In the genomic region with DNA sequence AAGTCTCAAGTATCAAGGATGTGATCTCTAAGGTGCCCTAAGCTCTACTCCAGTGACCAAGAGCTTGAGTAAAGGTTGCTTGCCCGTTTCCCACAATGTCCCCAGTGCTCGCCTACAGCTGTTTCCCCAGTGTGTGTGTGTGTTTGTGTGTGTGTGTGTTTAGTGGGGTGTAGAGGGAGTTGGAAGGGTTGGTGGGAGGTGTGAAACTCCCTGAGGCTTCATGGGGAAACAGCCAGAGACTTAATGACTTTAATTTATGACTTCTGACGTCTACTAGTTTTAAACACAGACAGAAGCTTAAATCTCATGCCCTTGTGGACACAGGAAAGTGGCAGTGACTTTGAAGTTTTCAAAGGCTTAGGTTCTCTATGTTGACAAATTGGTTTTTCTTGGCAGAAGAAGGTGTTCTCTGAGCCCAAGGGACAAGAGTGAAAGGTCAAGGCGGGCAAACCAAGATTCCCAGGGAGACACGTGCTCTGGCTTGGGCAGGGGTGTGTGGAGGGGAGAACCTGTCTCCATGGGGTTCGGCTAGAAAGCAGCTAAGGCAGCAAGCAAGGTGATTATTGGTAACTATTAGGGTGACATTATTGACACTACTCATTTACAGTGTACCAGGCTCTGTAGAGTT, we compare ENCODE assay signal across 13 mouse cellular contexts. TPM values are rescaled to one million over a fixed set of nuclear protein-coding genes. Genes with fewer than 3 reads are reported as not detected.
DNase-seq lines count a peak whose midpoint lies in the region; ATAC-seq and TF ChIP-seq lines count a peak whose summit lies in the region.
"Had no signal": no experiment of that assay in that cellular context is flagged by ENCODE, and none has a peak within 500 bp of the region (broad histone marks: within the 10 kb centered on the region; RNA-seq: fewer than 3 reads in every experiment).

No protein-coding gene starts in this region.

- no peaks in the 10 kb centered on the region for H3K36me3 ChIP-seq in stomach, embryonic 14.5 days (ENCODE audit: control insufficient read depth, insufficient read depth, low read length)
- no peaks in the 10 kb centered on the region for H3K36me3 ChIP-seq in thymus, adult 2 months (ENCODE audit: control insufficient read depth, insufficient read depth, low read length)
- H3K36me3 ChIP-seq: midbrain, embryonic 10.5 days; neural tube, embryonic 13.5 days had no signal

- TF ChIP-seq POLR2A in lung, adult 2 months (IDR thresholded peaks at IDR 0.05; ENCODE audit: borderline replicate concordance, extremely low read depth, low read depth, low read length): no peak
- no peak for TF ChIP-seq POLR2A in thymus, adult 2 months (IDR thresholded peaks at IDR 0.05; ENCODE audit: control insufficient read depth, extremely low read depth, insufficient read depth, low read length, poor library complexity)

- no peaks in the 10 kb centered on the region for H3K9me3 ChIP-seq in stomach, embryonic 14.5 days (ENCODE audit: control insufficient read depth, low read depth, low read length)
- H3K9me3 ChIP-seq: midbrain, embryonic 10.5 days; neural tube, embryonic 13.5 days had no signal

- H3K27me3 ChIP-seq in stomach, embryonic 14.5 days (ENCODE audit: control insufficient read depth, insufficient read depth, low read length): no peaks in the 10 kb centered on the region
- H3K27me3 ChIP-seq in thymus, adult 2 months (ENCODE audit: control insufficient read depth, insufficient read depth, low read length): no peaks in the 10 kb centered on the region
- H3K27me3 ChIP-seq: CH12.LX; neural tube, embryonic 13.5 days; Patski had no signal

- ATAC-seq in stomach, embryonic 14.5 days (ENCODE audit: insufficient number of reproducible peaks, insufficient read depth, low FRiP score, low read depth): peak; percentile 25; the same call in 1 of the 2 replicates
- ATAC-seq: Patski had no signal

- 0 out of 2 replicates have a peak overlapping the region, but pooled peaks have one; percentile 10 for H3K4me2 ChIP-seq in stomach, embryonic 14.5 days (replicated peaks; ENCODE audit: low read depth, low read length)
- H3K4me2 ChIP-seq: neural tube, embryonic 13.5 days had no signal

- WGBS in lung, adult 2 months: 33% methylated on average over 6 of the region's 6 CpGs
- WGBS in stomach, embryonic 14.5 days: 58% methylated on average over 6 of the region's 6 CpGs
- WGBS in thymus, adult 2 months: 89% methylated on average over 6 of the region's 6 CpGs

- peak; percentile 59 to 70 for DNase-seq in lung, adult 18-20 months
- DNase-seq in lung, adult 2 months: no peak
- DNase-seq in fat pad, adult 2 months (ENCODE audit: extremely low read depth, low read depth, low spot score): peak; percentile 34
- DNase-seq in kidney, postnatal 10 days: peak; percentile 45
- no peak for DNase-seq in thymus, adult 2 months
- DNase-seq in right cerebral cortex, adult 2 months (ENCODE audit: low spot score in 2 of 2): no peak
- DNase-seq in layer of hippocampus, postnatal 36 days: no peak
- DNase-seq: cerebellum, adult 9-11 months had no signal

- no peak overlapping the region for H3K9ac ChIP-seq in stomach, embryonic 14.5 days (replicated peaks; ENCODE audit: low read depth, low read length)
- H3K9ac ChIP-seq: neural tube, embryonic 13.5 days had no signal

- H3K4me1 ChIP-seq in lung, adult 2 months (ENCODE audit: control insufficient read depth, insufficient read depth, low read length): peaks cover 23% of the 10 kb centered on the region
- H3K4me1 ChIP-seq in stomach, embryonic 14.5 days (ENCODE audit: control insufficient read depth, insufficient read depth, low read length): peaks cover 12% of the 10 kb centered on the region; the same call in 1 of the 2 replicates
- H3K4me1 ChIP-seq in thymus, adult 2 months (replicated peaks; ENCODE audit: control insufficient read depth, insufficient read depth, low read length): peaks cover 12% of the 10 kb centered on the region

- H3K27ac ChIP-seq in stomach, embryonic 14.5 days (ENCODE audit: low read length): peak overlapping the region; percentile 61; the same call in 1 of the 2 replicates
- no peak overlapping the region for H3K27ac ChIP-seq in thymus, adult 2 months (ENCODE audit: control insufficient read depth, insufficient read depth, low read length)
- H3K27ac ChIP-seq: midbrain, embryonic 10.5 days; neural tube, embryonic 13.5 days had no signal

- no peak overlapping the region for H3K4me3 ChIP-seq in lung, adult 2 months (replicated peaks; ENCODE audit: extremely low read depth, low read depth, low read length)
- no peak overlapping the region for H3K4me3 ChIP-seq in stomach, embryonic 14.5 days (ENCODE audit: low read depth, low read length)
- H3K4me3 ChIP-seq in thymus, adult 2 months (ENCODE audit: control insufficient read depth, insufficient read depth, low read length): no peak overlapping the region
- H3K4me3 ChIP-seq: midbrain, embryonic 10.5 days; neural tube, embryonic 13.5 days had no signal

- no peak for TF ChIP-seq CTCF in lung, adult 2 months (IDR thresholded peaks at IDR 0.05; ENCODE audit: insufficient read depth, low read length)
- TF ChIP-seq CTCF in thymus, adult 2 months (IDR thresholded peaks at IDR 0.05; ENCODE audit: borderline replicate concordance, control insufficient read depth, extremely low read depth, insufficient read depth, low read length, poor library complexity): no peak

RNA-seq across cellular contexts. Expression of a gene that starts 6.2 kb away (rescaled TPM):
- polyA plus RNA-seq in lung, adult 2 months (2012; rRNA removed): 23.7 and 24.5 TPM in 2 replicates
- 16.8 and 19.1 TPM in 2 replicates for polyA plus RNA-seq in stomach, embryonic 14.5 days (2014; fragmentation: Nextera tagmentation; extraction: Ambion mirVana)
- polyA plus RNA-seq in thymus, adult 2 months (2012; rRNA removed): 7.4 and 9.0 TPM in 2 replicates
- 1 to 10 TPM; 1.2 to 1.7 TPM for total RNA-seq in layer of hippocampus, postnatal 36 days (2021)
- total RNA-seq: CH12.LX had no signal

RNA-seq across cellular contexts. Expression of a gene that starts 20.6 kb away (rescaled TPM):
- polyA plus RNA-seq in lung, adult 2 months (2012; rRNA removed): 0.38 and 0.84 TPM in 2 replicates
- polyA plus RNA-seq in stomach, embryonic 14.5 days (2014; fragmentation: Nextera tagmentation; extraction: Ambion mirVana): 0.59 and 1.1 TPM in 2 replicates
- 4.3 and 5.2 TPM in 2 replicates for polyA plus RNA-seq in thymus, adult 2 months (2012; rRNA removed)
- total RNA-seq in layer of hippocampus, postnatal 36 days (2021): 1 to 10 TPM; 1.4 to 1.6 TPM

RNA-seq across cellular contexts. Expression of a gene that starts 37.0 kb away (rescaled TPM):
- 0.54 and 1.1 TPM in 2 replicates for polyA plus RNA-seq in lung, adult 2 months (2012; rRNA removed)
- 23.2 and 24.9 TPM in 2 replicates for polyA plus RNA-seq in stomach, embryonic 14.5 days (2014; fragmentation: Nextera tagmentation; extraction: Ambion mirVana)
- polyA plus RNA-seq in thymus, adult 2 months (2012; rRNA removed): 4.8 and 5.0 TPM in 2 replicates
- 10 to 100 TPM; 22.0 to 24.2 TPM for total RNA-seq in layer of hippocampus, postnatal 36 days (2021)
- total RNA-seq: CH12.LX had no signal

RNA-seq across cellular contexts. Expression of a gene that starts 53.0 kb away (rescaled TPM):
- polyA plus RNA-seq in lung, adult 2 months (2012; rRNA removed): 12.9 and 21.4 TPM in 2 replicates
- 64.9 and 69.3 TPM in 2 replicates for polyA plus RNA-seq in stomach, embryonic 14.5 days (2014; fragmentation: Nextera tagmentation; extraction: Ambion mirVana)
- 8.3 and 13.4 TPM in 2 replicates for polyA plus RNA-seq in thymus, adult 2 months (2012; rRNA removed)
- total RNA-seq in layer of hippocampus, postnatal 36 days (2021): 10 to 100 TPM; 30.5 to 35.9 TPM

Comparison
In these comparisons a context has a peak if more than half of its experiments do, and no peak if none do; other contexts are left out.
1. DNase-seq: peak in lung, adult 18-20 months (2 of 2), fat pad, adult 2 months (single experiment) and kidney, postnatal 10 days (single experiment); none in lung, adult 2 months (single experiment), thymus, adult 2 months (single experiment), right cerebral cortex, adult 2 months (0 of 2) and layer of hippocampus, postnatal 36 days (0 of 2).